Mouse (Mus musculus) heart, embryonic 13.5 days (tissue): Measurements from ENCODE around the gene Ccr9. TPM values are rescaled to one million over a fixed set of nuclear protein-coding genes. Genes with fewer than 3 reads are reported as not detected.

Source experiments
- polyA plus RNA-seq: library from polyadenylated mRNA; unstranded; fragments of >200 nt; fragmentation: Nextera tagmentation; extraction: Ambion mirVana; gene quantifications from 2 replicates; pipeline ENCODE4 v1.2.1, GENCODE M21; 2015

Gene Ccr9
- polyA plus RNA-seq, 1 experiment from 2014 or later: 0.15 TPM

Other genes with a start within 250 kb of the Ccr9 start
- gene Limd1, start 199.7 kb upstream of the Ccr9 start, polyA plus RNA-seq: 34.6 and 36.1 TPM in 2 replicates
- gene Sacm1l, start 148.7 kb upstream of the Ccr9 start, polyA plus RNA-seq: 37.6 and 41.7 TPM in 2 replicates
- gene Slc6a20b, start 45.9 kb upstream of the Ccr9 start, polyA plus RNA-seq: 0.03 and 0.11 TPM in 2 replicates
- 0.10 TPM in 1 of 2 replicates, not detected in the other for gene Slc6a20a, start 446 bp downstream of the Ccr9 start, polyA plus RNA-seq
- 29.3 and 29.7 TPM in 2 replicates for gene Lztfl1, start 39.3 kb downstream of the Ccr9 start, polyA plus RNA-seq
- gene Cxcr6, start 128.0 kb downstream of the Ccr9 start, polyA plus RNA-seq: 0.17 and 0.23 TPM in 2 replicates
- gene Fyco1, start 173.5 kb downstream of the Ccr9 start, polyA plus RNA-seq: 23.9 and 27.0 TPM in 2 replicates
- gene Xcr1, start 183.6 kb downstream of the Ccr9 start, polyA plus RNA-seq: not detected in 2 replicates